Mouse (Mus musculus) urinary bladder, adult 2 months (tissue): ENCODE results near the gene Prm2. TPM values are rescaled to one million over a fixed set of nuclear protein-coding genes. Genes with fewer than 3 reads are reported as not detected.

ENCODE experiments used
- DNase-seq: peaks from one replicate; pipeline ENCODE4 v3.0.0; 2022; ENCODE audit warnings: low spot score
- polyA plus RNA-seq: library from polyadenylated mRNA; depleted of rRNA; stranded (reverse); fragments of >200 nt; gene quantifications from 2 replicates; pipeline ENCODE4 v1.2.3, GENCODE M21; 2012; rRNA removed

Gene Prm2
- not detected in 2 replicates for polyA plus RNA-seq

DNA sequence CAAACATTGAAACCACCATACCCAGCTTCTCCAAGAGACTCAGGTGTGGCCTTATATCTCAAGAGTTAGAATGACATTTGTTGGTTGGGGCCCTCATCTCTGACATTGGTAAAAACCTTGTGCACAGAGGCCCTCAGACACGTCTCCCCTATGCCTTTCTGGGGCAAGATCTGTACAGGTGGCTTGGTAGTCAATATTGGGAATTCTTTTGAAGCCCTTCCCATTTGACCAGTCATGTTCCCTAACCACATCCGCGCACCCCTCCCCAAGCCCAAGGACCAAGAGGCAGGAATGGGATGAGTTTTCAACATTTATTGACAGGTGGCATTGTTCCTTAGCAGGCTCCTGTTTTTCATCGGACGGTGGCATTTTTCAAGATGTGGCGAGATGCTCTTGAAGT is at the start of gene Prm2:
Gene Prm2 (minus strand): TSS at position 101 of the 400 bp plus-strand sequence.
- no peak for DNase-seq

DNA sequence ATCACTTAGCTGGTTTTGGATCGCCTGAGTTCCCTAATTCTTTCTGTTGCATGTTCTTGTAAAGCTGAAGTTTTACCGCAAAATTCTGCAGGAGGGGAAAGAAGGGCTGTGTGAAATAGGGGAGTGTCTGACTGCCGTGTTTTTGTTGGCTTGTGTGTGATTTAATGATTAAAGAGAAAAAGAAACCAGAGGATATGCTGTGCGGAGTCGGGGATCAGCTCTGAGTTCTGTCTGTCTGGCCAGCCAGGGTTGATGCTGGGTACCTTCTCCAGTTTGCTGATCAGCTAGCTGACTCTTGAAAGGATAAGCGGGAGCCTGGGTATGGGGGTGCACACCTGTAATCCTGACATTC is 48.4 kb upstream of the Prm2 start:
- DNase-seq, result no peak

DNA sequence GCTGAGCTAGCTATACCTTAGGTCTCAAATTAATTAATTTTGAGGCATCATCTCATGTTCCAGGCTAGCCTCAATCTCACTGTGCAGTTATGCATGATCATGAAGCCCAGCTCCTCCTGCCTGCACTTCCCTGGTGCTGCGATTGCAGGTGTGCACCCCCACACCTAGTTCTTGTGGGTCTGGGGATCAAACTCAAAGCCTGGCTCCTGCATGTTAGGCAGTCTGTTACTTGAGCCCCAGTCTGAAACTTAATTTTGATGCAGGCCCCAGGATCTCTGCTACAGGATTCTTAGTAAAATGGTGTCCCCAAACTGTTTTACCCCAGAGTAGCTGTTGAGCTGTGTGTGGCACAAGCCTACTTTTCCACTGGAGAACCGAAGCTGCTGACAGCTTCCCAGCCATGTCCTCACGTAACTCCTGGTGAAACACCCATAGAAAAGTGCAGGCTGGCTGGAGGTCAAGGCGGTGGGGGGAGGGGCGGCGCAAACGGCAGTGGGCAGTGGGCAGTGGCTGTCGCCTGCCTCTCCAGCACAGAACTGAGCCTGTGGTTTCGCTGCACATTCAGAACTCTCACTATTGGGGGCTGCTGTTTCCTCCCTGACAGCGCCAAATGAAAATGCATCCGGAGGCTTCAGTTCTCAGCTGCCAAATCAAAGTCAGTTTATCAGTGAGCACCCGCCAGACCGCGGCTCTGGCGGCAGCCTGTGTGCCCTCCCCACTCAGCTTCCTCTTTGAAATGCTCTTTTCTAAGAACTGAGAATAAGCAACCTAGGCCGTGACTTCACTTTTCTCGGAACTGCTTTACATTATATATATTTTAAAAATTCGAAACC is 47.8 kb upstream of the Prm2 start:
- no peak for DNase-seq

DNA sequence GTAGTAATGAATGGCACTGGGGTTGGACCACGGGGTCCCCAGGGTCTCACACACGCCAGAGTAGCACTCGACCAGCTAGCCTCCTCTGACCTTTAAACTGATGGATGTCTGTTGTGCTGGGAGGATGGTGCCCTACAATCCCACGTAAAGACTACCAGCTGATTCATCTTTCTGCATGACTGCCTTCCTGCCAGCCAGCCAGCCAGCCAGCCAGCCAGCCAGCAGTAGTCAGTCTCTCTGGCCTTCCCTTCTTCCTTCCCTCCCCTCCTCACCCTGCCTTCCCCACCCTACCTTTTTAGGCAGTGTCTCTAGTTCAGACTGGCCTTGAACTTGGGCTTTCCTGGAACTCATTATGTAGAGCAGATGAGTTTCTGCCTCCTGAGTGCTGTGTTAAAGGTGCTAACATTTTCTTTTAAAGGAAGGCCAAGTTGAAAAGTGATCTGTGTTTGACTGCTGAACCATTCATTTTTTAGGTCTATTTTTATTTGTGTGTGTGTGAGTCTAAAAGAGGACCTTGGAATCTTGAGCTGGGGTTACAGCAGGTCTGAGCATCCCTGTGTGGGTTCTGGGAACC is 46.4 kb upstream of the Prm2 start:
- DNase-seq, result no peak

DNA sequence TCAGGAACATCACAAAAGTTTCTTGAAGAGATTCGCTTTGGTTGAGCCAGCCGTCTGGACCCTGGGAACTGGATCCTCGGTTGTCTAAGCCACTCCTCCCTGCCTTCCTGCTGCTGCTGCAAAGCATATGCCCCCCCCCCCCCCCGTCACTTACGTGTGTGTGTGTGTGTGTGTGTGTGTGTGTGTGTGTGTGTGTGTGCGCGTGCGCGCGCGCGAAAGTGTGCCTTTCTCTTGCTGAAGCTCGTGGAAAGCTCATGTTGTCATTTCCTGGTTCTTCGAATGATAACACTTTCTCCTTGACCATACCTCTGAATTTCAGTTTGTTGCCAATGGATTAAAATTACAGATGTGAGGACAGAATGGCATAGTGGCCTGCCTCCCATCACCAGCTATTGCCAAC is 44.1 kb upstream of the Prm2 start:
- DNase-seq, result no peak

DNA sequence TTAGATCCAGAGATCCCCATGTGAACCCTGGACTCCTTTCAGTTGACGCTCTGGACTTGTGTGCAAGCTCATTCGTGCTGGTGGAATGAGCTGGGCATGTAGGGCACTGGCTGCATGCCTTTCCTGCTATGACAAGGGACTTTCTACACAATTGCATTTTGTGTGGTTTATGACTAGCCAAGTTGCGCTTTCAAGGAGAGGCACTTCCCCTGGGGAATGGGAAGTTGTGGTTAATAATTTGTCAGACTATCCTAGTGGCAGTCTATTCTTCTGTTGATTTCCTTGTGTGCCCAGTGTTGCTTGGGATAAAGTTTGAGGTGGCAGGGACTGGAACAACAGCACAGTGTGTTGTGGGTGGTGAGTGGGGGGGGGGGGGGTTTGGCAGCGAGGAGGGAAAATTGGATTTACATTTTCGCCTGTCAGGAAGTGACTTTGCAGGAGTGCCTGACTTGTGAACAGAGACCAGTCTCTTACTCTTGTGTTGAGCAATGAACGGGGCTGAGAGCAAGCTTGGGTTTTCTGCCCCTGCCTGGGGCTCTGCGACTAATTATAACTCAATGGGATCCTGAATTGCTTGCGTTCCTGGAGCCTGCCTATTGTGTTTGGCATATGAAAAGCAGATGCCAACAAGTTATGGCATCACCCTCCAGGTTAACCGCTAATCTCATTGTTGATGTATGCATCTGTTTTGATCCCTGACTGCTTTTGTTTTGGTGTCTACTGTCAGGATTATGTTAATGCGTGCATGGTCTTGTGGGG is 42.7 kb upstream of the Prm2 start:
- no peak for DNase-seq

DNA sequence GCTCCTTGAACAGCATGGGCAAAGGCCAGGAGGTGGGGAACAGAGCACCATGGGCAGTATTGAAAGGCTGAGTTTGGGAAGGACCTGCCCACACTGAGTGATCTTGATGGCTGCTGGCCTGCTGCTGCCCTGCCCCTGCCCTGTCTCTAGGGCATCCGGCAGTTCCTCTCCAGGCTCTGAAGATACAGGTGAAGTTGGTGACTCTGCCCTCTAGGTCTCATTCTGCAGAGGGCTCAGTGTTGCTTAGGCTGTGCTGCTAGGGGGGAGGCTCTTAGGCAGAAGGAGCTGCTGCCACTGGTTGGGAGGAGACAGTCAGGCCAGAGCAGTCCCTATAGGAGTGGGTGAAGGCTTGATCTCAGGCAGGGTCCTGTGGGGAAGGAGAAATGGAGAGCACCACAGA is 42.0 kb upstream of the Prm2 start:
- no peak for DNase-seq

DNA sequence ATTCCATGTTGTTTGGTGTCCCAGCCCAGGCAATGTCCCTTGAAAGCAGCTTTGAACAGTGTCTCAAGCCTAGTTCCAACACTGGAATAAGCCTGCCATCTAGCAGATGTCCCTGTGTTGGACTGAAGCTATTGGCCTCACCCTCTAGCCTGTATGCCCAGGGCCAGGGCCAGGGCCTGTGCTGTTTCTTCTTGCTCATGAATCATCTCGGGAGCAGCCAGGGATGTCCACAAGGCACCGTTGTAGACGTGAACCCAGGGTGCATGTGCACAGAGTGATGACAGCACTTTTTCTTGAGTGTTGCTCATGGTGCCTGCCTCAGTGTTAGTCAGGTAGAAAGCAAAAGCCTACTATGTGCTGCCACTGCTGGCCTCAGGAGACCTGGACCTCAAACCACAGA is 41.3 kb upstream of the Prm2 start:
- DNase-seq, result no peak

DNA sequence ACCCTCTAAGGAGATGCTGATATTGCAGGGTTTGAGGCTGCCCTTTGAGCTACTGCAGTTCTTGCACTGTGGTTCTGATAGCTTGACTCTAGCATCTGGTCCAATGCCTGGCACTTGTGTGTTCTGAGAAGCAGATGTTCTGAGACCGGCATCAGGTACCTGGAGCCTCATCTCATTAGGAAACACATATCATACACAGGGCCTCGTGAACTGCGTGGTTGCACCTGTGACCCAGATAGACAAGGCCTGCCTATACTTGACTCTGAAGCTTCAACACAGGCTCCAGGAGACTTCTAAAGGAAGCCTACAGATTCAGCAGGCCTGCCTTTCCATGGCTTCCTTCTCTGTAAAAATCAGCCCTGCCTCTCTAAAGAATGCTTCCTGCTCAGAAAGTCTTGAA is 40.5 kb upstream of the Prm2 start:
- DNase-seq, result no peak

DNA sequence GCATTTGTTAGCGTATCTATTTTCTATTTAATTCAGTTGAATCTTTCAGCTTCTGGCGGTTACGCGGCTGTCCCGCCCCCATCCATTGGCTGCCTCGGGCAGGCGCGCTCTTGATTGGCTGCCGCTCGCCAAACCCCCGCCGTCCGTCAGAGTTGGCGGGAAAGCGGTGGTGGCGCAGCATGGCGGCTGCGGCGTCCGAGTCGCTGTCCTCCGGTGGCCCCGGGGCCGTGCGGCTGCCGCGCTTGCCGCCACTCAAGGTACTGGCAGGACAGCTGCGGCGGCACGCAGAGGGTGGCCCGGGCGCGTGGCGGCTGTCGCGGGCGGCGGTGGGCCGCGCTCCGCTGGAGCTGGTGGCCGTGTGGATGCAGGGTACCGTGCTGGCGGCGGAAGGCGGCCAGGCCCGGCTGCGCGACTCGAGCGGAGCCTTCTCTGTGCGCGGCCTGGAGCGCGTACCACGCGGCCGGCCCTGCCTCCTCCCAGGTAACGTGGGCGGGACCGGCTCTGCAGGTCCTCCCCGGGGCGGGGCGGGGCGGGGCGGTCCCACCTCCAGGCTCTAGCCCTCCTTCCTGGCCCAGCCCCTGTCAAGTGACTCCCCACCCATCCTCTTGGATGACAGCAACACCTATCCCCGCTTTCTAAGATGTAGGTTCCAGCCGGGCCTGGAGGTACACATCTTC is 39.1 kb upstream of the Prm2 start, which contains the start of gene Rmi2:
Gene Rmi2 (plus strand): TSS at position 149 of the 677 bp plus-strand sequence.
- DNase-seq, result peak; percentile 68

DNA sequence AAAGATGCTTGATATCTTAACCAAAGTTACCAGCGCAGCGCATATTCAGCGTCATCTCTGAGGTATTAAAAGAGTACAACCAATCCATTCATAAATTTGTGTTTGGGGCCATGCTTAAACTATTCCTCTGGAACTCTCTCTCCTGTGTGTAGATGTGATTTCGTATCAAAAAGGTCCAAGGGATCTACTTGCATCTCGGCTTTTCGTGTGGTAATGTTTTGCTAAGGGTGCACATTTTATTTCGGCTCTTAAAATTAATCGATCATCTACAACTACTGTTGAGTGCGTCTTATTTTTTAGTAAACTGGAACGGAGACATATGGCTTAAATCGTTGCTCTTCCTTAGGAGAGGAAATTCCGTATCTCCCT is 38.6 kb upstream of the Prm2 start:
- no peak for DNase-seq

DNA sequence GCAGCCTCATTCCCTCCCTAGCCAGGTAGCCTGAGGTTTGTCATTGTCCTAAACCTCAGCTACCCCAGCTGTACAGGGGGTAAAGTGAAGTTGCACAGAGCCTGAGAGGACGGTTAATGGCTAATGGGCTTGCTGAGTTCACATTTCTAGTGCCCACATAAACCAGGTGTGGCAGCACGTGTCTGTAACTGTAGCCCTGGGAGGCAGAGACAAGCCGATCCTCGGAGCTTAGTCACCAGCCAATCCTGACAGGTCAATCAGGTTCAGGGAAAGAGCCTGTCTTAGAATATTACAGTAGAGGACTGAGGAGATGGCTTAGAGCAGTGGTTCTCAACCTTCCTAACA is 32.5 kb upstream of the Prm2 start:
- DNase-seq, result no peak

DNA sequence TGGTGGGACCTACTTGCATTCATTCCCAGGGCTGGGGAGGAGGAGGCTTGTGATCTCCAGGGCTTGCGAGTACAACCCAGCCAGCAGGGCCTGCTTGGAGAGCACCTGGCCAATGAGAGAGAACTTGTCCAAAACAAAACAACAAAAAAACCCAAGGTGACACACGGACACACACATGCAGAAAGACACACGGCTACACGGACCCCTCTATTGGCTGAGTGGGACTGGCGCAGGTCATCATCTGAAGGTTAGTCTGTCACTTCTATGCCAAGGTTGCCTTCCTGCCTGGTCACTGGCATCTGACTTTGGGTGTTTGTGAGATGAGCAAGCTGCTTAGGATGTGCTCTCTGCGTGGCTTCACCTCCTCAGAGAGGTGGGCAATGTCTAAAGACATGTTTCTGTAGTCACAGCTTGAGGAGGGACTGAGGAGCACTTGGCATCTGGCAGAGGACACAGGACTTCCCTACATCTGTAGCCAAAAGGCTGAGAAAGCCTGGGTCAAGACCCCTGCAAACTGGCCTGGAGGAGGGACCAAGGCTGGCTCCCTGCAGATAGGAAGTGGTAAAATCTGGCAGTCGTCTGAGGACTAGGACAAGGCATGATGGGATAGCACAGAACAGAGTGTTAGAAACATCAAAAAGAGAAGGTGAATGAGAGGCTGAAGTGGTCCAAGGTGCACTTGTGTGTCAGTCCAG is 32.0 kb upstream of the Prm2 start:
- no peak for DNase-seq

DNA sequence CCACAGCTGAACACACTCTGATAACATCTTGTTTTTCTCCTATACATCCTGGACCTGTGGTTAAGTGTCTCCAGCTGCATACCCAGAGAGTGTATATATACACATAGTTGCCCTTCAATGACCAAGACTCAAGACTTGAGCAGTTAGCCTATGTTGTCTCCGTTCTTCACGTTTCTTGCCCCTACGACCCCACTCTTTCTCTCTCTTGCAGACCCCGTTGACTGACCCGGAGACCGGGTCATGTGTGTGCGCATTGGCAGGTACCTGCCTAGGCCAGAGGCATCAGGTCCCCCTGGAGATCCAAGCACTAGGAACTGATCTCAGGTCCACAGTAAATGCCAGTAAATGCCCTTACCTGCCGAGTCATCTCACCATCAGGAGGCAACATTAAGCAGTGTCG is 31.3 kb upstream of the Prm2 start:
- no peak for DNase-seq

DNA sequence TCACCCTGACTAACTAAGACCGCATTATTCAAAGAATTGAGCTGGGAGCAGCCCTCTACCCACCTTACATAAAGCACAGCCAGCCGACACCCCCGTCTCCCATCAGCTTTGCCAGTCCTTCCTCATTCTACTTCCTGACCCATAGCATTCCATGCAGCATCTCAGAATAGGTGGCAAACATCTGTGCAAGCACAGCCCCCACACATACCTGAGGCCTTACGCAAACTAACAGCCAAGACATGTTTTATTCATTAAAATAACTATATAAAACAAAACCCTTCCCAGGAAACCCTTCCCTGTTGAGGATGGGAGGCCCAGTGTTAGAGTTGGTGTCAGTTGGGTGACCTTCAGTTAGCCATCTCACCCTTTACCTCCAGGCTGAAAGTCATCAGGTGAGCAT is 29.9 kb upstream of the Prm2 start:
- no peak for DNase-seq

DNA sequence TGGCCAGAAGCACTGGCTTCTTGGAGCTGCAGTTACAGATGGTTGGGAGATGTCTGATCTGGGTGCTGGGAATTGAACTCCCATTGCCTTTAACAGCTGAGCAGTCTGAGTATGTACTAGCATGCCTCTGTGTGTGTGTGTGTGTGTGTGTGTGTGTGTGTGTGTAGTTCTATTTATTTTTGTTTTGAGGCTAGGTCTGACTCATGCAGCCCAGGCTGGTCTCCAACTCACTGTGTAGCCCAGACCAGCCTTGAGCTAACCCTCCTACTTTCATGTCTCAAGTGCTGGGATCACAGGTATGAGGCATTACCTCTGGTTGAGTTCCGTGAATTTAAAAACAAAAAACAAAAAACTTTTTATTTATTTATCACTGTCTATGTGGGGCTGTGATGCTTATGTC is 28.6 kb upstream of the Prm2 start:
- no peak for DNase-seq

DNA sequence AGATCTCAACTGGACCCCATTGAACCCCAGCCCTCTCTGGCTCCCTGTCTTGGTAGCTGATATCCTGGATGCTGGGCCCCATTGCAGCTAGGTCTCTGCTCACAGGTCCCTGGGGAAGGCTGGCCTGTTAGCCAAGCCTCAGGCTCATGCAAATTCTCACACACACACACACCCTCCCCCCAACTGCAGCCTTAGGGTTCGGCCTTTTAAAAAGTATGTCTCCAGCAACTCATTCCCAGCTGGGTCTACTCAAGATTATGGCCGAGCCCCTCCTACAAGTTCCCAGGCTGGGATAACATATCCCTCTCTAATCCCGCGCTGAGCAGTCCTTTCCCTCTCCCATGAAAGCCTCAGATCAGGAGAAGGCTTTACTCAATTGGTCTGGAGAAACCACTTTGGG is 25.5 kb upstream of the Prm2 start:
- DNase-seq, result no peak

DNA sequence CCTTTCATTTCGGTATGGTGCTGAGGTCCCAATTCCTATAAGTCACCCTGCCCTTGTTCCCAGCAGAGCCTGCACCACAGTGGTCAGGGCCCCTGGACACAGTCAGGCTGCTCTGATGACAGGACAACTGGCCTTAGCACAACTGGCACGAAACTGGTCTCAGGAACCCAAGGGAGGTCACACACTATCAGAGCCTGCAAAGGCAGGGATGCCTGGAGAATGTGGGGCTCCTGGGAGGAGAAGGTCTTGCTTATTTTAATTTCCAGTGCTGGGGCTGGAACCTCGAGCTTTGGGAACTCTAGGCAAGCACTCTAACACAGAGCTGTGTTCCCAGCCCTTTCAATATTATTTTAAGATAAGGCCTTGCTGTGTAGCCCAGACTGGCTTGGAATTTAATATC is 24.0 kb upstream of the Prm2 start:
- DNase-seq, result no peak

DNA sequence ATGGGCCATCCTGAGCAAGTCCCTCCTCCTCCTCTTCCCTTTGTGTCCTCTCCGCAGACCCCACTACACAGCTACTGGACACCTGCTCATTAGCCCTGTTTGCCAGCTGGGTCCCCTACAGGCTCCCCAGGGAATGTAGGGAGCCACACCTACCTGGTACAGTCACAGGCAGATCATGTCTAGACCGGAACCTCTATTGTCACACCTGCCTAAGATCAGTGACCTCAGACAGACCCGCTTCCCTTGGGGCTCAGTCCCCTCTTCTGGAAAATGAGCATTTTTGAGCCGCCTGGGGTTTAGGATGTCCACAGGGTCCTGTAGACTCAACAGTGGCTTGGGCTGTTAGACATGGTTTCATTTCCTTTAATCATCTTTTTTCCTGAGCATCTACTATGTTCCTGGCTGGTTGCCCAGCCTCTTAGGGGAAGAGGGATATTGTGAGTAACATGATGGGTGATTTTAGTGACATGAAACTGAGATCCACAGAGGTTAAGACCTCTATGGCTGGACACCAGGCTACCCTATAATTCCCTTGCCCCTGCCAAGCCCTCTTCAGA is 22.7 kb upstream of the Prm2 start:
- no peak for DNase-seq

DNA sequence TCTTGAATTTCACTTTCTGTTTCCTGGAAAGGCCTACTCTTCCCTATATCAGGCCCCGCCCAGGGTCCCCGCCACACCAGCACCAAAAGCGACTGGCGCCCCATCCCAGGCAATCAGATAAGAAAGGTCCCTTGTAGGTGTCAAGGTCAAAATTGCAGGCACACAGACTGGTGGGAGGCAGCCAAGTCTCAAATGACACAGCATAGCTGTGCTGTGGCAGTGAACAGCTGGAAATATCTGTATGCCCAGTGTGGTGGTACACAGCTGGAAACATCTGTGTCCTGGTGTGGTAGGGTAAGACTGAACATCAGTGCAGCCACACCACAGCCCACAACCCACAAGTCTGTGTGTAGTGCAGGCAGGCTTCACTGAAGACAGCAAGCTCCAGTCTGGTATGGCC is 18.9 kb upstream of the Prm2 start:
- DNase-seq, result no peak

DNA sequence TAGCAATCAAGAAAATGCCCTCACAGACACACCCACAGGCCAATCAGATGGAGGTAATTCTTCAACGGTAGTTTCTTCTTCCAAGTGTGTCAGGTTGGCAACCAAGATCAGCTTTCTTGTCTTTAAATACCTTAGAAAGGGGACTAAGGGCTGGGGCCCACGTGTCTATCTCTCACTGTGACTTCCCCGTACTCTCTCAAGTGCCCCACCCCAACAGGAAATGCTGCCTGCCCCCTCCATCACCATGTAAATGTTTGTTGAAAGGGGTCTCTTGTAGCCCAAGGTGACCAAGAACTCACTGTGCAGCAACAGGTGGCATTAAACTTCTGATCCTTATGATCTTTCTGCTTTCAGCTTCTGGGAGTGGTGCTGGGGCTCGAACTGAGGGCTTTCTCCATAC is 17.8 kb upstream of the Prm2 start:
- no peak for DNase-seq
